Mouse (Mus musculus) liver, embryonic 14.5 days (tissue): Measurements from ENCODE around the gene Ahcyl2. TPM values are rescaled to one million over a fixed set of nuclear protein-coding genes. Genes with fewer than 3 reads are reported as not detected.

Experiments used
- ATAC-seq: fragments of 200-750 bp; cut with Nextera tagmentation; 2 replicates; pipeline ENCODE4 v1.8.0; 2017; ENCODE audit warnings: moderate number of reproducible peaks, mild to moderate bottlenecking, moderate library complexity; ENCODE audit not compliant: insufficient read depth
- DNase-seq, 3 experiments: peaks; one replicate each; pipeline ENCODE4 v3.0.0-alpha.2; 2012 to 2013; ENCODE audit warnings: low read depth in 3 of 3, low spot score in 3 of 3
- H3K27ac ChIP-seq: fragments of 300-500 bp; sonication (generic); 2 replicates; pipeline ENCODE4 v1.5.1; 2014; ENCODE audit warnings: moderate library complexity, mild to moderate bottlenecking, control low read depth, inconsistent platforms
- H3K27me3 ChIP-seq: fragments of 300-500 bp; sonication (generic); 2 replicates; pipeline ENCODE4 v1.6.1; 2014; ENCODE audit warnings: mild to moderate bottlenecking, low read length, moderate library complexity; ENCODE audit not compliant: control insufficient read depth, insufficient read depth
- H3K36me3 ChIP-seq: fragments of 300-500 bp; sonication (generic); replicated peaks from 2 replicates; pipeline ENCODE4 v1.6.1; 2014; ENCODE audit warnings: low read depth; ENCODE audit not compliant: control insufficient read depth, insufficient read depth
- H3K4me1 ChIP-seq, 2 experiments: fragments of 200-500 bp in 1 of 2; fragments of 300-500 bp in 1 of 2; sonication (generic) in 1 of 2; replicated peaks; 2 replicates each; pipeline ENCODE4 v1.6.1; 2012 to 2014; ENCODE audit warnings: antibody characterized with exemption in 1 of 2, inconsistent platforms in 1 of 2, low read length in 1 of 2; ENCODE audit not compliant: control insufficient read depth in 2 of 2, insufficient read depth in 2 of 2
- H3K4me2 ChIP-seq: fragments of 300-500 bp; sonication (generic); 2 replicates; pipeline ENCODE4 v1.6.1; 2014; ENCODE audit warnings: low read depth, mild to moderate bottlenecking, control low read depth, moderate library complexity
- H3K4me3 ChIP-seq, 2 experiments: fragments of 200-500 bp in 1 of 2; fragments of 300-500 bp in 1 of 2; sonication (generic) in 1 of 2; 2 replicates each; pipeline ENCODE4 v1.5.1; 2012 to 2014; ENCODE audit warnings: low read depth in 2 of 2, low read length in 2 of 2, mild to moderate bottlenecking in 2 of 2, control low read depth in 1 of 2, inconsistent platforms in 1 of 2, moderate library complexity in 1 of 2; ENCODE audit not compliant: insufficient read depth in 1 of 2
- H3K9ac ChIP-seq: fragments of 300-500 bp; sonication (generic); replicated peaks from 2 replicates; pipeline ENCODE4 v1.6.1; 2014; ENCODE audit warnings: mild to moderate bottlenecking, control low read depth, moderate library complexity
- H3K9me3 ChIP-seq: fragments of 300-500 bp; sonication (generic); 2 replicates; pipeline ENCODE4 v1.6.1; 2016; ENCODE audit warnings: low read length, mixed read lengths; ENCODE audit not compliant: control insufficient read depth
- CTCF ChIP-seq: IDR thresholded peaks from 2 replicates; pipeline ENCODE4 v1.5.1; 2016; ENCODE audit warnings: antibody characterized with exemption, low read depth, control low read depth
- EP300 ChIP-seq: IDR thresholded peaks from 2 replicates; pipeline ENCODE4 v1.6.1; 2016; ENCODE audit warnings: antibody characterized with exemption, low read depth
- WGBS: fragments of 180-500 bp; shearing (Covaris S2); extraction: QIAGEN DNeasy Blood & Tissue Kit; methylation state at CpG from one replicate; pipeline ENCODE4 v1.1.7; 2014; ENCODE audit not compliant: insufficient replicate concordance; 5-methylcytosine and 5-hydroxymethylcytosine counted together
- polyA plus RNA-seq, 2 experiments: library from polyadenylated mRNA; depleted of rRNA in 1 of 2; stranded (reverse) in 1 of 2; unstranded in 1 of 2; fragments of >200 nt; fragmentation: Nextera tagmentation in 1 of 2; extraction: Ambion mirVana in 1 of 2; gene quantifications; 2 replicates each; pipeline versions ENCODE4 v1.2.1 to v1.2.3; 2012 to 2014

Gene Ahcyl2
- polyA plus RNA-seq, 2 experiments = 3.2 to 4.2 TPM

DNA sequence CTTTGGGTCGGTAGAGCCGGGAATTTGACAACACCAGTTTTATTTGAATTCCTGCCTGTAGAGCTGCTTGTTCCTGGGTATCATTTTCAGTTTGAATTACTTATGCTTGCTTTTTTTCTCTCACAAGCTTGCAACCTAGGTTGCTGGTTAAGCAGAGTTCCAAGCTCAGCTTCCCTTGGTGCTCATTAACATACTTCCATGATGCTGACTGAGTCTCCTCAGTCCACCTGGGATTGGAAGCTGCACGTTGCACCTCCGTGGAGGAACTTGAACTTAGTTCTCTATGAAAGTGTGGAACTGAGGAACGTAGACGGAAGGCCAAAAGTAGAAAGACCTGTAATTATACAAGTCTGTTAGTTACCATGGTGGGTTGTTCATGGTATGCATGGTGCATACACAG lies 16.1 kb downstream of the Ahcyl2 start:
- no peak for TF ChIP-seq CTCF
- no peak for TF ChIP-seq EP300

DNA sequence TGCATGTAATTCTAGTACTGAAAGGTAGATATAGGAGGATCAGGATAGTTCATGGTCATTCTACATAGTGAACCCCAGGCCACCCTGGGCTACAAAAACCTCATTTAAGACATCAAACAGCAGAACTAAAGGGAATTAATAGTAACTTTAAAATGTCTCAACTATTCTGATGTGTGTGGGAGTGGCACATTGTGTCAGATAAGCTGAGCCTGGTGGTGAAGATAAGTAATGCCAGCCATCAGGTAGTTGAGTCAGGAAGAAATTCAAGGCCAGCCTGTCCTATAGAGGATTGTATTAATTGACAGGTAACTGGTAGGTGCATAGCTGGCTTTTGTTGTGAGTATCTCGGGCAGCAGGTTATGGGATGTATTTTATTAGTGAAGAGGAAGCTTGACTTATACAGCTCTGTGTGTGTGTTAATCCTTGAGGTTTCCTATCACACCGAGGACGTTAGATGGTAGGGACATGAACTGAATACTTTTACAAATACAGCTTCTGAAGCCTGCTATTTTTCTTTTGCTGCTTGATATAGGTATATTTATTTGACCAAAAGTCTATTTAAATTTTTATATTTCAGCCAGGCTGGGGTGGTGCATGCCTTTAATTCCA lies 16.7 kb downstream of the Ahcyl2 start:
- H3K9ac ChIP-seq = peak overlapping the region; percentile 31
- peak overlapping the region; percentile 57 for H3K4me2 ChIP-seq
- no peaks in the 10 kb centered on the region for H3K9me3 ChIP-seq
- H3K4me1 ChIP-seq = peaks cover 23 to 24% of the 10 kb centered on the region in 2 experiments
- TF ChIP-seq CTCF (peak; percentile 43), EP300 (peak; percentile 61)
- H3K36me3 ChIP-seq = no peaks in the 10 kb centered on the region
- peak; percentile 85 for ATAC-seq
- H3K4me3 ChIP-seq = no peak overlapping the region; a peak in 1 of 4 replicates
- no peaks in the 10 kb centered on the region for H3K27me3 ChIP-seq
- DNase-seq = peak; percentile 49 to 56 (median 52)
- peak overlapping the region; percentile 25 for H3K27ac ChIP-seq
- WGBS = 38% methylated on average over 3 of the region's 3 CpGs

More for the DNA sequence above, 16.1 kb downstream of the Ahcyl2 start:
- Histone ChIP-seq H3K4me2 (peak overlapping the region; percentile 57), H3K27ac (peak overlapping the region; percentile 25; the same call in 1 of the 2 replicates), H3K9ac (peak overlapping the region; percentile 31; the same call in 1 of the 2 replicates), H3K4me3 (no peak overlapping the region), H3K36me3 (no peaks in the 10 kb centered on the region), H3K9me3 (no peaks in the 10 kb centered on the region), H3K27me3 (no peaks in the 10 kb centered on the region), H3K4me1 (peaks cover 23 to 24% of the 10 kb centered on the region in 2 experiments)
- WGBS = 83% methylated on average over 6 of the region's 6 CpGs
- 0 out of 2 replicates have a peak, but pooled peaks have one; percentile 11 for ATAC-seq
- DNase-seq = no peak

DNA sequence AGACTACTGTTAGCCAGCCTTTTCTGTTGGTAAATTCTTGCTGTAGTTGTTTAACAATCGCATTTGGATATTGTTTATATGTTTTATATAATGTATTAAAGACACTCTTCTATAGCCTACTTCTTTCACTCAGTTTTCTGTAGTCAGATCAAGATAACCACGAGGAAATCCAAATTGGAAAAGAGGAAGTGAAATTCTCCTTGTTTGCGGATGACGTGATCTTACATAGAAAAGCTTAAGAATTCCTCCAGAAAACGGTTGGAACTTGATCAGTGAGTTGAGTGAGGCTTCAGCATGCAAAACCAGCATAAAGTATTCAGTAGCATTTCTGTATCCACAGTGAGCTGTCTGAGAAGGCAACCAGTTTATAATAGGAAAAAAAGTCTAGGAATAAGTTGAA lies 17.9 kb downstream of the Ahcyl2 start:
- peaks cover 23 to 24% of the 10 kb centered on the region in 2 experiments for H3K4me1 ChIP-seq
- H3K36me3 ChIP-seq = no peaks in the 10 kb centered on the region
- H3K4me2 ChIP-seq = no peak overlapping the region
- H3K27me3 ChIP-seq = no peaks in the 10 kb centered on the region
- DNase-seq = no peak
- no peak overlapping the region for H3K9ac ChIP-seq
- WGBS = 49% methylated on average over 5 of the region's 5 CpGs
- H3K9me3 ChIP-seq = no peaks in the 10 kb centered on the region
- no peak for TF ChIP-seq CTCF
- no peak for TF ChIP-seq EP300
- no peak for ATAC-seq
- H3K4me3 ChIP-seq = no peak overlapping the region
- H3K27ac ChIP-seq = no peak overlapping the region

DNA sequence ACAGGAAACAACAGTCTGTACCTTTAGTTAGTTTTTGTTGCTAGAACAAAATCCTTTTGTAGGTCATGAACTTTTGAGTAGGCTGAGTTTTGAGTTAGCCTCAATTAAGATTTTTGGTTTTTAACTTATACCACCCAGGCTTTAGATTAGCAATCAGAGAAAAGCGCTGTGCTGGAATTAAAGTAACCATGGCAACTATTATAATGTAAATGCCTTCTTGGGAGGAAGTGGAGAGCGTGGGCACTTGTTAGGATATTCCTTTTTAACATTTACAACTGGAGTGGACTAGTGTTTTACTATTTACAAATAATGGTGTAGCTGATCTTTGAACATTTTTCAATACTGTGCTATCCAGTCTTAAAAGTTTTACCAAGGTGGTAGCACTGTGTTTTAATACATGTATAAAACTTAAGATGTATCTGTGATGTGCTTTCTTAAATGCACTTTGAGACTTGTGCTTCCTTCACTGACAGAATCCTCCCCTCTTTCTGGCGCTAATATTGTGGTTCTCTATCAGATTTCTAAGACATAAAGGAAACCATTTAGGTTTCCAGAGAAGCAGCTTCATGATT lies 21.1 kb downstream of the Ahcyl2 start:
- no peak for TF ChIP-seq CTCF
- TF ChIP-seq EP300 = no peak
- H3K27me3 ChIP-seq = no peaks in the 10 kb centered on the region
- 62% methylated on average over 3 of the region's 3 CpGs for WGBS
- H3K36me3 ChIP-seq = no peaks in the 10 kb centered on the region
- DNase-seq (no peak), ATAC-seq (no peak)
- no peak overlapping the region for H3K9ac ChIP-seq
- no peak overlapping the region for H3K4me2 ChIP-seq
- H3K9me3 ChIP-seq = no peaks in the 10 kb centered on the region
- H3K27ac ChIP-seq = no peak overlapping the region
- peaks cover 14 to 16% of the 10 kb centered on the region in 2 experiments for H3K4me1 ChIP-seq
- no peak overlapping the region for H3K4me3 ChIP-seq

DNA sequence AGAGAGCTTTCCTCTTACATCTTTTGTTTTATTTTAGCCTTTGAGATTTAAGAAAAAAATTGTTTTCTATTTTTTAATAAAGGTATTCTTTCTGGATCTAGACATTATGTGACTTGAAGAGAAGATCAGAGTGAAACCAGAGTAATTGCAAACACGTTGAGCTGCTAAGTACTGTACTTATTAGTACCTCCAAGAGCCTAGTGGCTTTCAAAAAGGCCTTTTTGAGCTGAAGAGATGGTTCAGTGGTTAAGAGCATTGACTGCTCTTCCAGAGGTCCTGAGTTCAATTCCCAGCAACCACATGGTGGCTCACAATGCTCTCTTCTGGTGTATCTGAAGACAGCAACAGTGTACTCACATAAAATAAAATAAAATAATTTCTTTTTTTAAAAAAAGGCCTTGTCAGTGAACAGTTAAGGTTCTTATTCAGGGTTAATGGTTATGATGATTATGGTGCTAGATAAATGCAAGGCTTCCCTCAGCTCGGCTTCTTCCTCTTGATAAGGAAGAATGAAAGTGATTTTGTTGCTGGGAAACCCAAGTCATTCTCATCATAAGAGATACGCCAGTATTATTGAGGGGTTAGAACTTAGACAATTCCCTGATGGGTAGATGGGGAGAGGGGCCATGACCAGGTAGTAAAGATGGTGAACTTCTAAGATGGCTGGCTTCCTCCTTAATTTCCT lies 22.3 kb downstream of the Ahcyl2 start:
- no peaks in the 10 kb centered on the region for H3K27me3 ChIP-seq
- H3K9ac ChIP-seq = no peak overlapping the region
- no peak overlapping the region for H3K27ac ChIP-seq
- peaks cover under 1 to 4% of the 10 kb centered on the region in 2 experiments; a peak in 3 of 4 replicates for H3K4me1 ChIP-seq
- ATAC-seq (no peak), DNase-seq (no peak)
- H3K4me2 ChIP-seq = no peak overlapping the region
- TF ChIP-seq CTCF (no peak), EP300 (no peak)
- 49% methylated on average over 3 of the region's 3 CpGs for WGBS
- no peaks in the 10 kb centered on the region for H3K9me3 ChIP-seq
- H3K36me3 ChIP-seq = no peaks in the 10 kb centered on the region
- H3K4me3 ChIP-seq = no peak overlapping the region
